ENCODE assay signal across 17 mouse cellular contexts in genomic region chr17:28823749-28824148, GRCm38 (mm10). TPM values are rescaled to one million over a fixed set of nuclear protein-coding genes. Genes with fewer than 3 reads are reported as not detected.
DNase-seq lines count a peak whose midpoint lies in the region; ATAC-seq and TF ChIP-seq lines count a peak whose summit lies in the region.
"Had no signal": no experiment of that assay in that cellular context is flagged by ENCODE, and none has a peak within 500 bp of the region (broad histone marks: within the 10 kb centered on the region; RNA-seq: fewer than 3 reads in every experiment).

No protein-coding gene starts in this region.

- peak overlapping the region; percentile 33; the same call in 1 of the 2 replicates for H3K27ac ChIP-seq in lung, embryonic 14.5 days (ENCODE audit: low read depth)
- H3K27ac ChIP-seq in liver, postnatal 0 days (ENCODE audit: low read depth) = peak overlapping the region; percentile 92
- no peak overlapping the region for H3K27ac ChIP-seq in thymus, adult 2 months (ENCODE audit: control insufficient read depth, insufficient read depth, low read length)
- H3K27ac ChIP-seq: hindbrain, embryonic 15.5 days; macrophage; midbrain, embryonic 13.5 days had no signal

- peak; percentile 35 to 45 for DNase-seq in cerebellum, postnatal 14 days
- no peak for DNase-seq in lung, embryonic 14.5 days
- no peak for DNase-seq in lung, postnatal 36 days
- no peak for DNase-seq in liver, postnatal 0 days
- no peak for DNase-seq in thymus, adult 2 months
- DNase-seq: kidney, adult 11 months; kidney, postnatal 14 days; lung, adult 18-20 months; thymus, postnatal 4 days had no signal

- H3K9me3 ChIP-seq in lung, embryonic 14.5 days (ENCODE audit: low read depth, low read length) = no peaks in the 10 kb centered on the region
- H3K9me3 ChIP-seq in liver, postnatal 0 days (ENCODE audit: low read length) = no peaks in the 10 kb centered on the region
- H3K9me3 ChIP-seq: G1E; hindbrain, embryonic 15.5 days; midbrain, embryonic 13.5 days had no signal

- no peaks in the 10 kb centered on the region for H3K27me3 ChIP-seq in lung, embryonic 14.5 days (ENCODE audit: insufficient read depth, low read length)
- no peaks in the 10 kb centered on the region for H3K27me3 ChIP-seq in liver, postnatal 0 days (ENCODE audit: insufficient read depth, low read length)
- H3K27me3 ChIP-seq in thymus, adult 2 months (ENCODE audit: control insufficient read depth, insufficient read depth, low read length) = no peaks in the 10 kb centered on the region
- H3K27me3 ChIP-seq: hindbrain, embryonic 15.5 days; midbrain, embryonic 13.5 days had no signal

- H3K4me2 ChIP-seq in lung, embryonic 14.5 days = no peak overlapping the region
- H3K4me2 ChIP-seq in liver, postnatal 0 days (ENCODE audit: low read depth, low read length) = peak overlapping the region; percentile 68
- H3K4me2 ChIP-seq: hindbrain, embryonic 15.5 days; midbrain, embryonic 13.5 days had no signal

- no peak for TF ChIP-seq POLR2A in thymus, adult 2 months (IDR thresholded peaks at IDR 0.05; ENCODE audit: control insufficient read depth, extremely low read depth, insufficient read depth, low read length, poor library complexity)

- no peak for TF ChIP-seq EP300 in liver, postnatal 0 days (IDR thresholded peaks at IDR 0.05; ENCODE audit: low read depth)

- WGBS in lung, embryonic 14.5 days = 80% methylated on average over 11 of the region's 11 CpGs
- 83% methylated on average over 11 of the region's 11 CpGs for WGBS in liver, postnatal 0 days (ENCODE audit: insufficient replicate concordance)
- WGBS in thymus, adult 2 months = 95% methylated on average over 11 of the region's 11 CpGs

- no peak for ATAC-seq in cerebellum, adult (ENCODE audit: insufficient number of reproducible peaks, low FRiP score, low TSS enrichment)
- ATAC-seq in lung, embryonic 14.5 days (ENCODE audit: insufficient read depth) = no peak
- ATAC-seq in erythroblast, adult 5-6 weeks (replicated peaks; ENCODE audit: low FRiP score, poor library complexity, severe bottlenecking) = peak; percentile 37; the same call in 1 of the 2 replicates
- ATAC-seq in liver, postnatal 0 days = peak; percentile 26
- ATAC-seq: midbrain, embryonic 13.5 days had no signal

- no peak for TF ChIP-seq CTCF in lung, embryonic 14.5 days (IDR thresholded peaks at IDR 0.05; ENCODE audit: low read depth)
- no peak for TF ChIP-seq CTCF in liver, postnatal 0 days (IDR thresholded peaks at IDR 0.05; ENCODE audit: low read depth)
- TF ChIP-seq CTCF in thymus, adult 2 months (IDR thresholded peaks at IDR 0.05; ENCODE audit: borderline replicate concordance, control insufficient read depth, extremely low read depth, insufficient read depth, low read length, poor library complexity) = no peak

- peaks cover 96% of the 10 kb centered on the region for H3K36me3 ChIP-seq in lung, embryonic 14.5 days (ENCODE audit: insufficient read depth)
- peaks cover 94% of the 10 kb centered on the region for H3K36me3 ChIP-seq in liver, postnatal 0 days (replicated peaks; ENCODE audit: insufficient read depth, low read length)
- H3K36me3 ChIP-seq in thymus, adult 2 months (ENCODE audit: control insufficient read depth, insufficient read depth, low read length) = peaks cover 44% of the 10 kb centered on the region

- H3K9ac ChIP-seq in lung, embryonic 14.5 days = no peak overlapping the region; the same call in 1 of the 2 replicates
- H3K9ac ChIP-seq in liver, postnatal 0 days (replicated peaks) = peak overlapping the region; percentile 73
- H3K9ac ChIP-seq: hindbrain, embryonic 15.5 days; midbrain, embryonic 13.5 days had no signal

- H3K4me3 ChIP-seq in lung, embryonic 14.5 days (ENCODE audit: low read depth, low read length) = no peak overlapping the region
- H3K4me3 ChIP-seq in liver, postnatal 0 days (ENCODE audit: low read depth, low read length) = peak overlapping the region; percentile 43
- H3K4me3 ChIP-seq in thymus, adult 2 months (ENCODE audit: control insufficient read depth, insufficient read depth, low read length) = no peak overlapping the region
- H3K4me3 ChIP-seq: hindbrain, embryonic 15.5 days; midbrain, embryonic 13.5 days had no signal

- H3K4me1 ChIP-seq in lung, embryonic 14.5 days (ENCODE audit: insufficient read depth) = no peaks in the 10 kb centered on the region
- H3K4me1 ChIP-seq in liver, postnatal 0 days (ENCODE audit: insufficient read depth) = peaks cover 33% of the 10 kb centered on the region
- H3K4me1 ChIP-seq in thymus, adult 2 months (replicated peaks; ENCODE audit: control insufficient read depth, insufficient read depth, low read length) = no peaks in the 10 kb centered on the region; the same call in 1 of the 2 replicates
- H3K4me1 ChIP-seq: hindbrain, embryonic 15.5 days; midbrain, embryonic 13.5 days had no signal

RNA-seq across cellular contexts. Expression of gene Brpf3, which starts 22.9 kb away (rescaled TPM):
- polyA plus RNA-seq in lung, embryonic 14.5 days (2014; fragmentation: Nextera tagmentation; extraction: Ambion mirVana) = 10.0 and 12.5 TPM in 2 replicates
- total RNA-seq in erythroblast, adult 5-6 weeks (2015; ENCODE audit: low replicate concordance) = 325 and 552 TPM in 2 replicates
- total RNA-seq in erythroblast, adult 5-6 weeks (2017; ENCODE audit: low replicate concordance) = 230 and 255 TPM in 2 replicates
- 33.9 and 35.6 TPM in 2 replicates for polyA plus RNA-seq in liver, postnatal 0 days (2015; fragmentation: Nextera tagmentation; extraction: Ambion mirVana)
- polyA plus RNA-seq in thymus, adult 2 months (2012; rRNA removed) = 63.1 and 64.8 TPM in 2 replicates

RNA-seq across cellular contexts. Expression of gene Pnpla1, which starts 34.5 kb away (rescaled TPM):
- 0.05 TPM in 1 of 2 replicates, not detected in the other for polyA plus RNA-seq in lung, embryonic 14.5 days (2014; fragmentation: Nextera tagmentation; extraction: Ambion mirVana)
- total RNA-seq in erythroblast, adult 5-6 weeks (2015; ENCODE audit: low replicate concordance) = 0.19 TPM in 1 of 2 replicates, not detected in the other
- total RNA-seq in erythroblast, adult 5-6 weeks (2017; ENCODE audit: low replicate concordance) = 0.68 TPM in 1 of 2 replicates, not detected in the other
- polyA plus RNA-seq in liver, postnatal 0 days (2015; fragmentation: Nextera tagmentation; extraction: Ambion mirVana) = 0.09 and 0.16 TPM in 2 replicates
- polyA plus RNA-seq in thymus, adult 2 months (2012; rRNA removed) = 0.17 and 0.26 TPM in 2 replicates
- total RNA-seq: G1E; gastrocnemius, postnatal 4 days had no signal
- polyA plus RNA-seq: brain, embryonic 14.5 days; G1E; macrophage; midbrain, embryonic 13.5 days had no signal

RNA-seq across cellular contexts. Expression of gene Mapk13, which starts 54.7 kb away (rescaled TPM):
- polyA plus RNA-seq in lung, embryonic 14.5 days (2014; fragmentation: Nextera tagmentation; extraction: Ambion mirVana) = 53.7 and 61.0 TPM in 2 replicates
- total RNA-seq in erythroblast, adult 5-6 weeks (2015; ENCODE audit: low replicate concordance) = 4.6 and 9.8 TPM in 2 replicates
- 2.9 and 11.3 TPM in 2 replicates for total RNA-seq in erythroblast, adult 5-6 weeks (2017; ENCODE audit: low replicate concordance)
- 25.2 and 27.6 TPM in 2 replicates for polyA plus RNA-seq in liver, postnatal 0 days (2015; fragmentation: Nextera tagmentation; extraction: Ambion mirVana)
- 5.9 and 8.2 TPM in 2 replicates for polyA plus RNA-seq in thymus, adult 2 months (2012; rRNA removed)
- polyA plus RNA-seq: G1E had no signal

Comparison
In these comparisons a context has a peak if more than half of its experiments do, and no peak if none do; other contexts are left out.
1. DNase-seq: peak in cerebellum, postnatal 14 days (2 of 2); none in lung, embryonic 14.5 days (single experiment), lung, postnatal 36 days (single experiment), liver, postnatal 0 days (single experiment) and thymus, adult 2 months (single experiment).
2. ATAC-seq: peak in erythroblast, adult 5-6 weeks (single experiment) and liver, postnatal 0 days (single experiment); none in cerebellum, adult (single experiment) and lung, embryonic 14.5 days (single experiment).